Mouse (Mus musculus): Measurements from ENCODE around the gene Zfyve9. TPM values are rescaled to one million over a fixed set of nuclear protein-coding genes. Genes with fewer than 3 reads are reported as not detected.
A peak's percentile ranks its signal among the peaks of the same experiment; 100 is the strongest.
"Not testable (repeated sequence)": the region's sequence is repeated elsewhere in the genome, so short reads cannot be mapped to it uniquely, and the experiment has no call there.

Gene Zfyve9
- total RNA-seq, 2 experiments from 2014 or later, result 0.15 to 0.33 TPM

- no peak for ATAC-seq (replicated peaks; ENCODE audit: poor library complexity)
Measured at GRCm38 (mm10) chr4:108724102-108724501, 56.5 kb downstream of the Zfyve9 start.

- ATAC-seq (replicated peaks; ENCODE audit: poor library complexity), result no peak
Measured at GRCm38 (mm10) chr4:108721245-108721784, 59.3 kb downstream of the Zfyve9 start.

GRCm38 (mm10) chr4:108719349-108719748 is 61.2 kb downstream of the Zfyve9 start, which contains the start of gene 3110021N24Rik:
3110021N24Rik (plus strand) TSS chr4:108719649.
- no peak for ATAC-seq (replicated peaks; ENCODE audit: poor library complexity)

DNA sequence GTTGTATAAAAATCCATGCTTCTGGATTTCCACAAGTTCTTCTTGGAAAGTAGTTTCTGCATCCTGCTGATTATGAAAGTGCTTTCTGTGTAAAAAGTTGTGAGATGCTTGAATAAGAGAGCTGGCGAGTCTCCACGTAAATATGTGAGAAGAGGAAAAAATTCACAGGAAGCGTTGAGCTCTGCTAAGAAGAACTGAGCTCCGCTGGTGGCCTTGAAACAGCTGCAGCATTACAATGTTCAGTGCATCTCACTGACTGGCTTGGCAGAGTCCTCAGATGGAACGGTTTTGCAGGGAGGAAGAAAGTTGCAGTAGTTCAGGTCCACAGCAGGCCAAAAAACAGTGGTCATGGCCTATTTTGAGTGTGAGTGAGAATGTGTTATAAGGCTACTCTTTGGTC is 72.4 kb downstream of the Zfyve9 start:
- ATAC-seq (replicated peaks; ENCODE audit: poor library complexity), result no peak

- peak; percentile 74 for ATAC-seq (replicated peaks; ENCODE audit: poor library complexity)
Measured at GRCm38 (mm10) chr4:108696934-108697333, 83.7 kb downstream of the Zfyve9 start.

DNA sequence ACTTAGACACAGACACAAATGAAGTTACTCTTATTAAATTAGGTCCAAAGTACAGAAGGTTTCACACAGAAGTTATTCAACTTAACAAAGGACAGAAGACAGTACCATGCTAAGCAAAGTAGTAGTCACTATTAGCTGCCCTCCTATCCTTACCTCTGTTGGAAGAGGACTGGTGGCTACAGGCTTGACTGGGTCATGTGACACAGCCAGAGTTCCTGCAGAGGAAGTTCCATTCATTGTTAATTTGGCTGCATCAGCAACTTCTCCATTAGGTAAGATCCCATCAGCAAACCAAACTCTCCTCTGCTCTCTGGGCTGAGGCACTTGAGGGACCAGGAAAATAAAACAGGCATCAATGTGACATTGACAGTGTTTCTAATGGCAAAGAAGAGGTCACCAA is 89.1 kb downstream of the Zfyve9 start:
- ATAC-seq (replicated peaks; ENCODE audit: poor library complexity), result no peak

DNA sequence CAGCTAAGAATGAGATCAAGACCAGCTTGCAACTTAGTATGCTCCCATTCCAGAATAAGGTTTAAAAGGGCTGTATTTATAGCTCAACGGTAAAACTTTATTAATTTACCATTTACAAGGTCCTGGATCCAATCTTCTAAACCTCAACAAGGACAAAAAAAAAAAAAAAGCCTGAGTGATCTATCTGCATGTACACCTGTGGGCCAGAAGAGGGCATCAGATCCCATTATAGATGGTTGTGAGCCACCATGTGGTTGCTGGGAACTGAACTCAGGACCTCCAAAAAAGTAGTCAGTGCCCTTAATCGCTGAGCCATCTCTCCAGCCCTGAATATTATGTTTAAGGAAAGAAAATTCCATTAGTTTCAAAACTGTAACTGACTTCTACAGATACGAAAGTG is 90.1 kb downstream of the Zfyve9 start:
- ATAC-seq (replicated peaks; ENCODE audit: poor library complexity), result no peak

DNA sequence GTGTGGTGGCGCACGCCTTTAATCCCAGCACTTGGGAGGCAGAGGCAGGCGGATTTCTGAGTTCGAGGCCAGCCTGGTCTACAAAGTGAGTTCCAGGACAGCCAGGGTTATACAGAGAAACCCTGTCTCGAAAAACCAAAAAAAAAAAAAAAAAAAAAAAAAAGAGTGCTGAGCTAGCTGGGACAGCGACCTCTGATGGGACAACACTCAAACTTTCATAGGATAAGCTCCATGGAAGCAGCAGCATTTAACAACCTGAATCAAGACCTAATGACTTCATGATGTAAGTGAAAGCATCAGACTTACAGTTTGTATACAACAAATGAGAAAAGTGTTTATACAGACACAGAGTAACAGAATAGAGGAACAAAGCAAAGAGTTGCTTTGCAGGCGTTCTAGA is 93.5 kb downstream of the Zfyve9 start:
- ATAC-seq (replicated peaks; ENCODE audit: poor library complexity), result not testable (repeated sequence)

DNA sequence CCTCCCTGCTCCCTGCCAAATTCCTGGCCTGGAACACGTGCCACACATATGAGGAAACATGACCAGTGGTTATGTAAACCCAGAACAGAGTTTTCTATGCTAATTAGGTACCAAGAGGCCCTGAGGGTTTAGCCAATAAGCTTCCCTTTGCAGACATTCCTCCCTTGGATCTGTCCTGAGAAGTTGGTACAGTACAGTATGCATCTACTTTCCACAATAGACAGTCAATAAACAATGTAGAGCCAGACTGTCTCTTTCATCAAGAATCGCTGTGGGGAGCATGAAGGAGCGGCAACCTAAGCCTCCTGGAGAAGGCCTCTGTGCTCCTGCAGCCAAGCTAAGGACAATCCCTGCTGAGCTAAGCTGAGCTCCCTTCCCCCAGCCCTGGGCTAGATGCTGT is 94.4 kb downstream of the Zfyve9 start:
- ATAC-seq (replicated peaks; ENCODE audit: poor library complexity), result no peak

DNA sequence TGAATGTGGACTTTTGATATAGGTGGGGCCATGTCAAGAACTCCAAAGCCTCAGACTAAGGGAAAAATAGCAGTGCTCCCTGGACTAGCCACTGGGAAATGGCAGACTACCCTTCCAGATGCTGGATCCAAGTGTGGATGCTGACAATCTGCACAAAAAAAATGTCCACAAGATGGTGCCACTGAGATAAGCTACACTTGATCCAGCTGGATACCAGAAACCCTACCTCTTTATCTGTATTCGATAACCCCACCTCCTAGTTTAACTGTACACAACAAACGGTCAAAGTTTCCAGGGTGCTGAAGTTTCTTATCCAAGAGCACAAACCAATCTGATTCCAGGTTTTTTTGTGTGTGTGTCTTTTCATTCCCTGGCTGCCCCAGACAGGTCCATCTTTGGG is 116.2 kb downstream of the Zfyve9 start:
- ATAC-seq (replicated peaks; ENCODE audit: poor library complexity), result peak; percentile 65

- ATAC-seq (replicated peaks; ENCODE audit: poor library complexity), result peak; percentile 83
Measured at GRCm38 (mm10) chr4:108638752-108639151, 141.8 kb downstream of the Zfyve9 start.

GRCm38 (mm10) chr4:108637721-108638120 is 142.9 kb downstream of the Zfyve9 start:
- no peak for ATAC-seq (replicated peaks; ENCODE audit: poor library complexity)

DNA sequence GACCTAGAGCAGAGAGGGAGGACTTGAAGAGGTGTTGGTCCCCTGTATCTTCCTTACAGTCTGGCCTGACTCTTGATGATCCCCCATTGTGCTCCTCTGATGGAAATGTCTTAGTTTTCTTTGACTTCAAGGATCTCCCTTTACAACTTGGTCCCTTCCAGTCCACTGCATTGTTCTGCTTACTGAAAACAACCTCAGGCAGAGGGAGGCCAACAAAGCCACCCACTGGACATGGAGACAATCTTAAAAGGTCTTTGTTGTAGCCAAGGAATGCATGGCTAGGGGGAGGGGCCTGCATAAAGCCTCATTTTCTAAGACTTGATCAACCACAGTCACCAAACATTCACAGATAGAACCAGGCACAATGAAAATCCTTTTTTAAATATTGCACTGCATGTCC is 145.5 kb downstream of the Zfyve9 start:
- ATAC-seq (replicated peaks; ENCODE audit: poor library complexity), result no peak

GRCm38 (mm10) chr4:108634696-108635095 is 145.9 kb downstream of the Zfyve9 start:
- no peak for ATAC-seq (replicated peaks; ENCODE audit: poor library complexity)

- ATAC-seq (replicated peaks; ENCODE audit: poor library complexity), result no peak
Measured at GRCm38 (mm10) chr4:108633703-108634102, 146.9 kb downstream of the Zfyve9 start.

DNA sequence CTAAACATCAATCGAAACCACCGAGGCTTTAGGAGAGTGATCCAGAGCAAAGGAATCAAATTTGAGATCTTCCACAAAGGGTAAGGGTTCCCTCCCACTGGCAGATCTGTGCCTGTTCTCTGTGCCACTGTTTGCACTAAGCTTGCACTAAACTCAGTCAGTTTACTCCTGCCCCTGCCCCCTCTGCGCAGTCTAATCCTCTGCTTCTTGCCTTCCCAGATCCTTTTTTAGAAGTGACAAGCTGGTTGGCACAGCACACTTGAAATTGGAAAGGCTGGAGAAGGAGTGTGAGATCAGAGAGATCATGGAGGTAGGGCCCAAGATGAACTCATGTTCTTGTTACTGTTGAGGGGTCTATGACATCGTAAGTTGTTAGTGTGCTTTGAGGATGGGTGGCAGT is 149.0 kb downstream of the Zfyve9 start:
- no peak for ATAC-seq (replicated peaks; ENCODE audit: poor library complexity)

- no peak for ATAC-seq (replicated peaks; ENCODE audit: poor library complexity)
Measured at GRCm38 (mm10) chr4:108630096-108630495, 150.5 kb downstream of the Zfyve9 start.

GRCm38 (mm10) chr4:108629363-108629880 is 151.2 kb downstream of the Zfyve9 start:
- no peak for ATAC-seq (replicated peaks; ENCODE audit: poor library complexity)

GRCm38 (mm10) chr4:108627066-108627465 is 153.5 kb downstream of the Zfyve9 start:
- ATAC-seq (replicated peaks; ENCODE audit: poor library complexity), result no peak

DNA sequence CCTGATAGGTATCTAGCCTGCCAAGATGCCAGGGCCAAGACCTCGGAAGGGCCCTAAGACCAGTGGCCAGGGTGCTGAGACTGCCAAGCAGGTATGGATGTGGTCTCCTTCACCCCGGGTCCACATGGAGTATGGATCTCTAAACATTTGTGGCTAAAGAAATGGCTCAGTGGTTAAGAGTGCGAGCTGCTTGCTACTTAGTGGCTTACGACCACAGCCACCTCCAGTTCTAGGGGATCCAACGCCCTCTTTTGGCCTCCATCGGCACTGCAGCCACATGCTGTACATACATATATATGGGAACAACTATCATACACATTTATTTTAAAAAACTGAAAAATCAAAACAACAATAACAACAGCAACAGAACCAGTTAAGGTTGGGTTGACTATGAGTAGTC is 159.1 kb downstream of the Zfyve9 start:
- no peak for ATAC-seq (replicated peaks; ENCODE audit: poor library complexity)

- ATAC-seq (replicated peaks; ENCODE audit: poor library complexity), result peak; percentile 15
Measured at GRCm38 (mm10) chr4:108620536-108620935, 160.1 kb downstream of the Zfyve9 start.

DNA sequence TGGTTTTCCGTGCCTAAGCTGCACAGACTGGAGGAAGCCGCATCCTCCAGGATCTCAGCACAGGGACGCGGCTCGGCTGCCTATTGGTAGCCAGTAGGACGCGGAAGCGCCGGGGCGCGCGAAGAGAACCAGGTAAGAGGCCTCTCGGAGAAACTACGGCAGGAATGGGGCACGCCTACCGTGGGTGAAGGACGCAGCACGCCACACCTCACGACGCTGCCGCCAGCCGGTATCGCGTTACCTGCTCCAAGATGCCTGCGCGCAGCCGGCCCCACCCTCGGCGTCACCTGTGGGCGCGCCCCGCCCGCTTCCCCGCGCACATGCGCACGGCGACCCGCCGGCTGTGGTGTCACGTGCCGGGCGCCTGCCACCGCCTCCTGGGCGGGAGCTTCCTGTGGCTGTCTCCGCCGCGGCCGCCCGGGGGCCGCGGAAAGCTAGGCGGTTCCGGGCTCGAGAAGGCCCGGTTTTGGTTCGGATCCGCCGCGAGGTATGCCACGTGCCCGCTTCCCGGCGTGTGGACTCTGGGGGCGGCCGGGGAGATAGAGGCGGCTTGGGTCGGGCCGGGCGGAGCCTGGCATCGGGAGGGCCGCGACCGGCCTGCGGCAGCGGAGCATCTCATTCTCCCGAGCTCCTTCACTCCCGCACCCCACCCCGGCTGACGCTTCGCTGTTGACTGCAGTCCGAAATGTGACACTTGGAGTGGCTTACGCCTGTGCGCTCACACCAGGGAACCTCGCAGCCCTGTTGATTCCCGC is 160.8 kb downstream of the Zfyve9 start, which contains the start of gene Cc2d1b:
TSS of gene Cc2d1b (plus strand) at position 354 of the 755 bp plus-strand sequence.
- peak; percentile 87 for ATAC-seq (replicated peaks; ENCODE audit: poor library complexity)
